Mouse (Mus musculus): ENCODE results near the gene Rad51b.

Gene Rad51b

DNA sequence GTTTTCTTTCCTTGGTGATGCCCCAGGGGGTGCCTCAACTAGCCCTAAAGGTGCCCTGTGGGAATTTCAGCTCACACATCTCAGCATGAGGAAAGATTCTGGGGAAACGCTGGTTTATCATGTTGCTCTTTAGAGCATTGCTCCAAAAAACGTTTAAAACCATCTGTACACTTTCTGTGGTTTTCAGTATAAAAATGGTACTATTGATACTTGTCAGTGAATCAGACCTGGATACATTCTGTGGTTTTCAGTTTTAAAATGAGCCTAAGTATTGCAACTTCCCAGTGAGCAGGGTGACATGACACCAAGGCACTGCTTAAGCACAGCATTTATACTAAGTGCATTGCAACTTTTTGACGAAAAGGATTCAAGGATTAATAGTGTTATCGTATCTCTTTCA, 139.8 kb downstream of the Rad51b start:
- DNase-seq (ENCODE audit: low spot score) = no peak

DNA sequence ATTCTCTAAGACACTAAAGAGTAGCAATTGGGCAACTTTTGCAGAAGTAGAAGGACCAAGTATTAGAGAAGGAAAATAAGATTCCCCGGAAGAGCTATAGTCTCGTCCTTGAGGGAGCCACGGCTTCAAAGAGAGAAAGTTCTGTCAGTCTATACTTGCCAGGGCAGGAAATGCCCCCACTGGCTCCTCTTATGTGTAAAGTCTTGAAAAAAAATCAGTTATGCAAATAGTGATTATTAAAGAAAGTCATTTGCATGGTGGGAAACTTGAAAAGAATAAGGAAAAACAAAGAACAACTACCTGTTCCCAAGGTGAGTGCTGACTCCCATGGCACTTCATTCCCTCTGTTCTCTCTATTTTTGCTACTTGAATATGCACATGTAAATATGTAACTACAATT, 140.5 kb downstream of the Rad51b start:
- DNase-seq (ENCODE audit: low spot score) = no peak

DNA sequence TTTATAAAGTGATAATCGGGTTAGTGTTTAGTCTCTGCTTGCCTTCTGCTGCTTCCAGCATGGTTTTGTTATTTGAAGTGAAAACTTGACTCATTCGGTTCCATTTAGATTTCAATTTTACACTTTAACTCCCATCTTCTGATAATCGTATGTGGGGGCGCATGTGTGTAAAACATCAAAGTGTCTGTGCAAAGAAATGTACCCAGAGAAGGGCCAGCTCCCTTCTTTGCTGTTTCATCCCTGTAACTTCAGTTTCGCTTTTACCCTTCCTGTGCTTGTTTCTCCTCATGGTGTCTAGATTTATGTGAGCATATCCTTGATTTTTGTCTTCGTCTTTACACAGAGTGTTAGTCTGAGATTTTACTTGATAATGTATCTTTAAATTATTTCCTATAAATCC, 142.9 kb downstream of the Rad51b start:
- no peak for DNase-seq (ENCODE audit: low spot score)

DNA sequence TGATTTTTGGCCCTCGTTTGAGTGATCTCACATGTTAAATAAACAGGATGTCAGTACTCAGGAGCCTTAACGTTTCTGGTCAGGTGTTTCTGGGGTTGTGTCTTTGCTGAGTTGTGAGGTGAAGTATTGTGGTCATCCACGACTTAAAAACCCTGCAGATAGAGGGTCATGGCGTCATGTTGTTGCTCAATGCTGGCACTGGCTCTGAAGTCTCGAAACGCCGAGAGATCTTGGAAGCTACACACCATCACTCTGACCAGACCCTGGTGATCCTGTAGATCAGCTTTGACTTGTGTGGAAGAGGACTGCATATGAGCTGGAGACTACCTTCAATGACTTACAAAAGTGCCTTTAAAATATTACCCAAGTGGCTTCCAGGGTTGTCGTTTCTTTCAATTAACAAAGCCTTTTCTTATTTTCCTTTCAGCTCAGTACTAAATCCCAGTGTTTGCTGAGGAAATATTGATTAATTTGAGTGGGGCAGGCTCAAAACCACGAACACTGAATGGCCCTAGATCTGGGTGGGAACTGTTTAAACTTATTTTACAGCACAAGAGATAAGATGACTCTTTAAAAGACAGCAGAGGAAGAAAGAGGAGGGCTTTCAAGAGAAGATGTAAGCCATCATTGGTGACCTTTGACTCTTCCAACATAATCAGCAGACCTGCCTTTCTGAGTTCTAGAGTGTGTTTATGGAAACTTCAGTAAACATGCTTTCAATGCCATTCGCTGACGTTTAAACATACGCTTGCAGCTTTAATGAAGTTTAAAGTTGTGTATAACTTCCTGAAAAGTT, 144.3 kb downstream of the Rad51b start:
- DNase-seq (ENCODE audit: low spot score) = no peak

DNA sequence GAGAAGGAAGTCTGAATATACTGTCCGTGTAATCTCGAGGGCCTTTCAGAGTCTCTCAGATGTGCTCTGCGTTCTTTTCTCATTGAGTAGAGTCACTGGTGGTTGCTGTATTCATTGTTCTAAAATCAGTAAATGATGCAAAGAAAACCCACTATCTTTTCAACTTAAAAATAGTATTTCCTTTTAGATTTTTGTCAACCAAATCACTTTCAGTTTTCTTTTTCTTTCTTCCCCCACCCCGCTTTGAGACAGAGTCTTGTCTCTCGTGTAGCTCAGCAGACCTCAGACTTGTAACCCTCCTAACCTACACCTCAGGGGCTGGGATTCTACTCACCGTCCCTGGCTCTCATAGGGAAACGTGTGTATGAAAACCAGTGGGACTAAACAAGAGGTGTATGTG, 145.0 kb downstream of the Rad51b start:
- DNase-seq (ENCODE audit: low spot score) = no peak

DNA sequence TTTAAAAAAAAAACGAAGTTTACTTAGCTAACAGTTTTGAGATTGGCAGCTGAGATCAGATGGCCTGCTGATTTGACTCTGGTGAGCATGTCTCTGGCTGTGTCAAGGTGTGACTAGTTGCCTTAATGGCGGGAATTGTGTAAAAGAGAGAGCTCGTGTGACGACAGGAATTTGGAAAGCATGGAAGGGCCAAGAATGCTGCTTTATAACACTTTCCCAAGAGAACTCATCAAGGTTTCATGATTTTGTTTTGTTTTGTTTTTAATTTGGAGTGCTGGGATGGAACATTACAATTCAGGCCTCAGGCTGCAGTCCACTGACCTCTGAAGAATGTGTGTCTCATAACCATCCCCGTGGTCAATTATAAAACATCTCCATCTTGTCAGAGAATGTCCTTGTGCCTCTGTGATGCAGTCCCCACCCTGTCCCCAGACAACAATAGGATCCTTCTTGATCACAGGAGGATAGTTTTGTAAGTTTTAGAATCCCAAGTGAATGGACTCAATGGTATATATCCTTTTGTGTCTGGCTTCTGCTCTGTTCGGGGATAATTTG, 145.8 kb downstream of the Rad51b start:
- no peak for DNase-seq (ENCODE audit: low spot score)

DNA sequence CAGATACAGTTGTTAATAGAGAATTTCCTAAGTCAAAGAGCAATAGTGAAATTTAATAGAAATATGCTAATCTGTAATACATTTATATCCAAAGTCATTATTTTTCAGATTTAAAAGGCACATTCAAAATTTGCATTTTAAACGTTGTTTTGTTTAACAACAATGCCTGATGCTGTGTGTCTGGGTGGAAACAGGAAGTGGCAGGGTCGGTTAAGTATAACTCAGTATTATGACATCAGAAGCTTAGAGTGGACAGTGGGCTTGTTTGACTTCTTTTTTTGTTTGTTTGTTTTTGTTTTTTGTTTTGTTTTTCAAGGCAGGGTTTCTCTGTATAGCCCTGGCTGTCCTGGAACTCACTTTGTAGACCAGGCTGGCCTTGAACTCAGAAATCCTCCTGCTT, 147.6 kb downstream of the Rad51b start:
- DNase-seq (ENCODE audit: low spot score) = no peak

DNA sequence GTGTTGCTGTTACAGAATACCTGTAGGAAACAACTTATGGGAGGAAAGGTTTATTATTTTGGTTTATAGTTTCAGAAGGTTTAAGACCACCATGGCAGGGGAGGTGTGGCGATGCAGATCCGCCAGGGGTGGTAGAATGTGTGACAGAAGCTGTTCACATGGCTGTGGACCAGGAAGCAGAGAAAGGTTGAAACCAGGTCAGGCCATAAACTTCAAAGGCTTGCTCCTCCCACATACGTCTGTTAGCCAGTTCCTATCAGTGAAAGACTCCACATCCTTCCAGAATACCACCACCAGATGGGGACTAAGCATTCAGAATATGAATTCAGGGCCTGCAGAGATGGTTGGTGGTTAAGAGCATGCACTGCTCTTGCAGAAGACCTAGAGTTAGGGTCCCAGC, 150.0 kb downstream of the Rad51b start:
- no peak for DNase-seq (ENCODE audit: low spot score)

DNA sequence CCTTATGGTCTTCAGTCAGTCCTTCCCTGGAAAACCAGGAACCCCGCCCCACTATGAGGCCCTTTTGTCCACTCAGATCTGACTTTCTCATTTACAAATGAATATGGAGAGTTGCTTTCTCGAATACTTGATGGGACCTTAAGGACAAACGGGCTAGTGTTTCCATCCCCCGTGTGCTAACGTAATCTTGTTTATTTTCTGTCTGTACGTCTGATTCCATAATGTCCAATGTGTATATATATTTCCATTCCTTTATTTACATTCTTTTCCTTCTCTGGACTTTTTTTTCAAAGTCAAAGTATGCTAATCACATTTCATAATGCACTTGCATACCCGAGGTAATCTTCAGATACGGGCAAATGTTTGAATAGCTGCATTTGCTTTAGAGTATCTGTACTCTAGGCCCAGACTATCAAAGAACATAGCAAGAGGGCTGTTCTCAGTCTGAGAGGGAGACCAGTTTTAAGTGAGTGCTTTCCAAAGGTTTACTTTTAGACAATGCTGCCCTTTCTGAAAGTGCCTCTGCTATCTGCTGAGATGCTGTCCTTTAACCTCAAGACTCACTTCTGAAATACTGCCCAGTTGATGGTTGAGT, 152.8 kb downstream of the Rad51b start:
- DNase-seq (ENCODE audit: low spot score) = no peak

DNA sequence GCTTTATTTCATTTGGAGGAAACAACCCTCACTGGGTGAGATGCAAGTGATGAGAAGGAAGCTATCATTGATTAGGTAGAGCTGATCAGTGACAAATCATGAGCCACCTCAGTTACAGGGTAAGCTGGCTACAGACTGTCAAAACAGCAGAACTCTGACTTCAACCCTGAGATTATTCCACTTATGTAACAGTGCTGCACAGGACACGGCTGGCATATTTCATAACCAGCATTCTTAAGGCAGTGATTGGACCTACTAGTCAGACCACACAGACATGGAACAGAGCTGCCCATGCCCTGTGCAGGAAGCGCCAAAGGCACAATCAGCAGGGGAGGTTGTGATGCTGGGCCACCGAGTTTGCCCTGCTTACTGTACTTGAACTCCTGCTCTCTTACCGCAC, 155.8 kb downstream of the Rad51b start:
- no peak for DNase-seq (ENCODE audit: low spot score)

DNA sequence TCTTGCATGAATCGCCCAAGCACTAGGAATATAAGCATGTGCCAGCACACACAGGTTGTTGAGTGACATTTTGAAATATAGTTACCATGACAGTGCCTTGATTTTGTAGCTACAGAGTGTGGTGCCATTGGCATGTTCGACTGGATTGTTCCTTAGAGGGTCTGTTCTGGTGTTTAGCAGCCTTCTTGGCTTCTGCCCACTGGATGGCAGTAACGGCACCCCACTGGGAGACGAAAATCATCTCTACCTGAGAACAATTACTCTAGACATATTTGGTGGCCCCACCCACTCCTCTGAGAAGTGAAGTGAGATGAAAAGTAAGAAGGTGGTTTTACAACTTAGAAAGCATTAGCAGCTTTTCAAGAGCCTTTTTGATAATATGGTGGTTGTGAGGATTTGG, 156.9 kb downstream of the Rad51b start:
- DNase-seq (ENCODE audit: low spot score) = no peak

DNA sequence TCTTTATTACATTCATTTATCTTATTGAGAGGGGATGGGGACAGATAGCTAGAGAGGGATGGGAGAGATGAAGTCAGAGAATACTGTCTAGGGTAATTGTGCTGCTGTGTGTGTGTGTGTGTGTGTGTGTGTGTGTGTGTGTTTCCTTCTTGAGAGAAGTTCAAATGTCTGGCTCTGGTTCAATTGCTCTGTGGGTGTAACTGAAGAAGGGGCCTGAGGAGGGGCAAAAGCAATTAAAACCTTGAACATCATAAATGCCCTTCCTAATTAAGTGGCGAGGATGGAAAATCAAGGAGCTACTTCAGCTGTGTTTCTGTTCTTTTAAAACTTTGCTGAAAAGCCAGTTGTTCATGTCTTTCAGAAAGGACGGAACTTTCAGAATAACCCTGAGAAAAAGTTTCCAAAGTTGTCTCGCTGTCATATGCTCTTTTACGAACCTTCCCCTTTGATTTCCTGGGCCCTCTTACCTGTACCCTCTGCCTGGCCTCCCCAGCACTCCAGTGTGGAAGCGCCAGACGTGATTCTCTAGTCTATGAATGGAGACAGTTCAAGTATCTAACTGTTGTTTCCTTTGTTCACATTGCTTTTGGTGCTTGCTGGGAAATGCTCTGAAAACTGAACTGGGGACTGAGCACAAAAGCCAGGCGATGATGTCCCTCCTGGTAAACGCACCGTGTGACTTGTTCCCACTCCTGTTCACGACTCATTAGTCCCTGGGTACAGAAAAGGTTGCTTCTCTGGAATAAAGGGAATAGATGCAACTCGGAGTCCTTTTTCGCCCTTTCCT, 158.2 kb downstream of the Rad51b start:
- DNase-seq (ENCODE audit: low spot score) = no peak

DNA sequence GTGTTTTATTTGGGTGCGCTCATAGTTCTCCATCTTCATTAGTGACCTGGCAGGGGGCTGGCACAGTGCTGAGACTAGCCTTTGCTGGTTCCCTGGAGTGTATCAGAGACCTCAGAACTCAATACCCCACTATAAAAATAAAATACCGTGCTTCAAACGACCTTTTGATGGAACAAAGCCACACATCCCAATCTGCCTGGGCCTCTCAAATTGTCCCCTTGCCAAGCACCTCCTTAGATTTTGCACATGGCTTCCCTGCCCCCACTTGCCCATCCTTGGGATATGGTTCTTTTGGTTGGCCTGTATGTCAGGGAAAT, 158.7 kb downstream of the Rad51b start:
- DNase-seq (ENCODE audit: low spot score) = no peak

DNA sequence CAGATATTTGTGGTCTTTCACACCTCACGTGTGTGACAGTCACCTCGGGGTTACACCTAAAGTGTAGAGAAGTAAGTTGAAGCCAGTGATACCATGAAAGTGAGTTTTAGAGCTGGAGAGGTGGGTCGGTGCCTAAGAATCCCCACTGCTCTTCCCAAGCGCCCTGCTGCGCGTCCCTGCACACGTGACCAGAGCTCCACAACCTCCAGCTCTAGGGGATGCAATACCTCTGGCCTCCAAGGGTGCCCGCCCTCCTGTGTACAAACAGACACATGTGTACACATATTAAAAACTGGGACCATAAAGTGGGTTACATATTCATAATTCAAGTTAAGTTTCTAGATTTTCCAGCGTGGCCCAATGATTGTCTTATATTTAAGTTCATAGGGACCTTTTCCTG, 159.2 kb downstream of the Rad51b start:
- no peak for DNase-seq (ENCODE audit: low spot score)

DNA sequence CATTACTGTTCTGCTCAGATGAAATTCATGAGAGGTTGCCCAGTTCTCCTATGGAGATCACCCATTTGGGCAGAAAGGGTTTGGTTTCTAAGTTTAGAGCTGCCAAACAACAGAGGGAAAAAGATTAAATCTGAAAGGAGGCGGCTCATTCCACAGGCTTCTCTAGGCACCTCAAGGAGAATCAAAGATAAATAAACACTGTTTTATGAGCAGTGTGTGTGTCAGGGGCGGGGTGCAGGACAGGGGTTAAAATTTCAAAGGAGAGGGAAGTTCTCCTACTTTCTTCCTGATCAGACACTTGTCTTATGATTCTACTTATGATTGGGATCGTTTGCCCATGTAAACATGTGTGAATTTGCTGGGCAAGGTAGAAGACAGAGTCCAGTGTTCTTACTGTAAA, 166.3 kb downstream of the Rad51b start:
- DNase-seq (ENCODE audit: low spot score) = no peak

DNA sequence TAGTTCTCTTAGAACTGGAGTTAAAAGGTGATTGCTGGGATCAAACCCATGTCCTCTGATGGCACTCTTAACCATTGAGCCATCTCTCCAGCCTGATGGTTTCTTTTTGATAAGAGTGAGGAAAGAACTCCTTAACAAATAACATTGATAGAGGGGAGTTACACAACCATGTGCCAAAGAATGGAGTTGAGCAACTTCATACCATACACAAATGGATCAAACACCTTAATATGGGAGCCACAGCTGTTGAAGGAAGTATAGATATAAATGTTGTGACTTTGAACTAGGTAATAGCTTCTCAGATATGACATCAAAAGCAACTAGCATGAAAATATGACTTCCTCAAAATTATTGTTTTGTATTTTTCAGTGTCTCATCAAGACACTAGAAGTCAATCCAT, 173.0 kb downstream of the Rad51b start:
- DNase-seq (ENCODE audit: low spot score) = no peak

DNA sequence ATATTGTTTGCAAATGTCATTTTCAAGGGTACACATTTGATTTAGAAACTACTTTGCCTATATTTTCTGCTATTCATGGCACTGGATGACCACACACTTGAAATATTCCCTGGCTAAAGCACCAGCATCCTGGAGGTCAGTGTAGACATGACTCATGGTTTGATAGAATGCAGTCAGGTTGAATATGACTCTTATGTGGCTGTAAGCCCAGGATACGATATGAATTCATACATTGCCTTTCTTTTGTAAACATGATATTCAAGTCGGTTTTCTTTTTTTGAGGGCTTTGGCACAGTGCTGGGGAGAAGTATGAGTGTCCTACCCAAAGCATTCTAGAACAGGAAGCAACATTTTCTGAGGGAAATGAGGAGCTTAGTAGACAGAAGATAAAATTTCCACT, 174.8 kb downstream of the Rad51b start:
- DNase-seq (ENCODE audit: low spot score) = no peak

DNA sequence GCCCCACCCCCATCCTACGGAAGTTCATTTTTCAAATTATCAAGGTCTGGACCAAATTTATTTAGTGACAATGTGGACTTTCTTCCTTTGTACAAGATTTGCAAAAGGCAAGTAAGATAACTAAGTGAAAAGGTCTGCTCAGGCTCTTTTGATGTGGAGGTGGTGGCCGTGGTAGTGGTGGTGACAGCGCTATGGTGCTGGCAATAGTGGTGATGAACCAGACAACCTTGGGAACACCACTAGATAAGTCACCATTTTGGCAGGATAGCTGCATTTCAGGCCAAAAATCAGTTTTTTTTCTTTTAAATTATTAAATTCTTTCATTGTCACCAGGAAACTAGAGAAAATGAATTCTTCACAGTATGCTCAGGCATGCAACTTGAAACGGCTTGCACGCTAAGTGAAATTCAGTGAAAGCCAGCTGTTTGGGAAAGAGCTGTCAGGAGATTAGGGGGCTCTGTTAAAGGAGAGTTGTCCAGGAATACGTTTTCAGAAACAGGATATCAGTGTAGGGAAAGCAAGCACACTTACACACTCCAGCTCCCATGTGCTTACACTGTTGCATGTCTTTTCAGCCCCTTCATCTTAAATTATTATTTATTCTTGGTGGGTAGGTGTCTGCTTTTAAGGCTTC, 179.4 kb downstream of the Rad51b start:
- no peak for DNase-seq (ENCODE audit: low spot score)

DNA sequence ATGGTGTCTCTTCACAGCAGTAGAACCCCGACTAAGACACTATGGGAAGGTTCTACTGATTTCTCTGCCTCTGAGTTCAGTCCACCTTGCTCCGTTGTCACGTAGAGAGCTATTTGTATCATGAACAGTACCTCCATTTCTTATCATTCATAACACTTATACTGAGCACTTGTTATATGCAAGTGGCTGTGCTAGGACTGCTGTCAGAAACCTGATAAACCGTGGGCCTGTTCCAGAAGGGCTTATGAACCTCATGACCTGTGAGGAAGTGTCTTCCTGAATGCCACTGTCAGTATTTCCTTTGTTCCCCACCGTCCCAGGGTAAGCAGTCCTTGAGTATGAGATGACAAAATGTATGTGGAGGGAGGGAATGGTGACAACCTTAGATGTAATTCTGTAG, 181.7 kb downstream of the Rad51b start:
- no peak for DNase-seq (ENCODE audit: low spot score)

DNA sequence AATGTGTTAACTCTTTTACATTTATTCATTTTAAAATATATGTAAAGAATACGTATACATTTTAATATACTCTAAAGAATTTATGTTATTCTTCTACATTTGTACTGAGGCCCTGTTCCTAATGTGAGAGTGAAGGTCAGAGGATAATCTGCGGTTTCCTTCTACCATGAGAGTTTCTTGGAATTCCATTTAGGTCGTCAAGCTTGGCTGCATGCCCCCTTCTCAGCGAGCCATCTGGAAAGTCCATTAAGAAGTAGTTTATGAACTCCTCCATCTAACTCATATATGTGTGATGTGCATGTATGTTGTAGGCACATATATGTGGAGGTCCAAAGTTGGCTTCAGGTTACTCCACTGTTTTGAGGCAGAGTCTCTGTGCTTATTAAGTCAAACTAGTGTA, 188.4 kb downstream of the Rad51b start:
- no peak for DNase-seq (ENCODE audit: low spot score)

DNA sequence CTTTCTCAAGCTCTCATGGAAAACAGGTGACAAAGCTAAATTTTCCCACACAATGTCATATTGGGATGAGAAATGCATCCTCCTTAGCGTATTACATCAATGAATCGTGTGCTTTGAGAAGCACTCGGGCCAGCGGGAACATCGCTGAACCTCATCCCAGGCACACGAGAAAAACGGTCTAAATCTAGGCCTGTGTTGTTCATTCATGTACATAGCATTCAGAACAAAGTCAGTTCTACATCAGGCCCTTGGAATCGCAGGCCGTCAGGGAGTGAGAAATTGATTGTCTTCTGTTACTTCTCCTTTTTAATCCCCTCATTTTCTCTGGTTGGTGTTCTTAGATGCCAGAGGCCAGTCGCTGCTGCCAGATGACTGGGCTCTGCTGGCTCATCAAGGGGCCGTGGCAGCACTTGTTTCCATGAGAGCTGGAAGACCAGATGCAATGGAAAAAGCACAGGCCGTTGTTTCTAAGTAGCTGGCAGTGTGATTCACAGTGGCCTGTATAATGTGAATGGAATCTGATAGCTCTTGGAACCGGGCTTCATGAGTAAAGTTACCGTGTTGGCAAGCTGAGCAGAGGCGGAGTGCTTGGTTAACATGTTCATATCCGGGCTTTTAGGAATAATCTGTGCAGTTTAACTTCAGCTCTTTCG, 191.6 kb downstream of the Rad51b start:
- no peak for DNase-seq (ENCODE audit: low spot score)

DNA sequence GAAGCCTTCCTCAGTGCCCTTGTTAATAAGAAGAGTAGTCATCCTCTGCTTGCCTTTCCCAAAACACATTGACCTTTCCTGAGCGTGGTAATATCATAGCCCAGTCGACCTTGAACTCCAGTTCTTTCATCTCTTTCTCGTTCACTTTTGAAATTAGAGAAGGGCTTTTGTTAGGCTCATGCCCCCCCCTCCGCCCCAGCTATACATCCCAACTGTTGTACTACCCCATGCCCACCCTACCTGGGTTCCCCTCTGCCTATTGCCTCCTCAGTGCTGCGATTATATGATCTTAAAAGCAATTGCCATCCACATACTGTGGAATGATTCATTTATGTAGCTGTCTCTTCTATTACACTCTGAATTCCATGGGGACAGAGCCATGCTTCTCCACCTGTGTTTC, 193.5 kb downstream of the Rad51b start:
- DNase-seq (ENCODE audit: low spot score) = no peak

Data from urinary bladder, postnatal 25 days (tissue).